Mouse (Mus musculus): ENCODE measurements around the gene Rassf5.

Rassf5 gene

DNA sequence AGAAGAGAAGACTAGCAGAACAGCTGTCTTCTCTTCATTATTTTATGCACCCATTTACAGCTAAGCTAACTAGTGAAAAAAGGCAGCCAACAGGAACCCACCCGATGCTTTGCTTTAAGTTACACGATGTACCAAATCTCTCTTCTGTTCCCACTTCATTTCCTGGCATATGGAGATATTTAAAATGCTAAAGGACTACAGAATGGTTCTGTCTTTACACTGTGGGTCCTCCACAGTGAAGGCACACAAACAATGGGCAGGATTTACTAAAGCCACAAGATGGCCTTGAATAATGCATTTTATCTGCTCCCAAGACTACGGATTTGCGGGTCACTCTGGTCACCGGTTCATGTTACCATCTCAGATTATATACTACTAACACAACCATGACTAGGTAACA is 107.9 kb downstream of the Rassf5 start:
- no peak for DNase-seq (ENCODE audit: low read depth)

GRCm38 (mm10) chr1:131135960-131136629 is 109.0 kb downstream of the Rassf5 start:
- DNase-seq (ENCODE audit: low read depth): peak; percentile 47

DNA sequence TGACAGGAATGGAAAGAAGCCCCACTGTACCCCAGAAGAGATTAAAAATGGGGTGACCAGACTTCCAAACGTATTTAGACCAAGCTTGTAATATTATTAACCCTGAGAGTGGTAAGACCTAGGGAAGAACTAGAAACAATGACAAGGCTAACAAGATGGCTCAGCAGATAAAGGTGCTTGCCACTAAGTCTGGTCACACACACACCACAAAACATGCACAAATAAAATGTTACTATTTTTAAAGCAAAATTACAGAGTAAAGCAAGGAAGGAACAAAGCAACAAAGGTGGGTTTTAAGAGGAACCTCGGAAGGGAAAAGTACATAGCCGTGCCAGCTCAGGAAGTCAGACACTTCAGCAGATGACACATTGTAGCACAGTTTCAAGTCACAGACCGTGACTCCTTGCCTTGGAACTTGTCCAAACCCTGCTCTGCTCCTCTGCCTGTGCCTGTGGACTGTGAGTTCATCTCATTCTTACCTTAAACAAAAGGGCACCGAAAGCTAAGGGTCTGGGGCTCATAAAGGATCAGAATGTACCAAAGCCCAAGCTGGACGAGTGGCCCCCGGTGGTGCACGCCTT is 110.0 kb downstream of the Rassf5 start:
- DNase-seq (ENCODE audit: low read depth): no peak

- no peak for DNase-seq (ENCODE audit: low read depth)
Measured at GRCm38 (mm10) chr1:131134231-131134630, 110.8 kb downstream of the Rassf5 start.
